Comparison of ENCODE assay signal across 9 mouse cellular contexts in genomic region chr2:181363946-181364345, GRCm38 (mm10). TPM values are rescaled to one million over a fixed set of nuclear protein-coding genes. Genes with fewer than 3 reads are reported as not detected.
DNase-seq lines count a peak whose midpoint lies in the region; ATAC-seq lines count a peak whose summit lies in the region.
"Had no signal": no experiment of that assay in that cellular context is flagged by ENCODE, and none has a peak within 500 bp of the region (broad histone marks: within the 10 kb centered on the region; RNA-seq: fewer than 3 reads in every experiment).

No protein-coding gene starts in this region.

- H3K4me2 ChIP-seq in neural tube, embryonic 11.5 days (ENCODE audit: low read depth), result peak overlapping the region; percentile 96
- H3K4me2 ChIP-seq in forebrain, embryonic 13.5 days, result peak overlapping the region; percentile 98
- peak overlapping the region; percentile 90 for H3K4me2 ChIP-seq in limb, embryonic 15.5 days
- H3K4me2 ChIP-seq in stomach, embryonic 16.5 days (ENCODE audit: low read depth, low read length), result peak overlapping the region; percentile 96

- no peak for ATAC-seq in neural tube, embryonic 11.5 days (ENCODE audit: insufficient read depth, low FRiP score, low TSS enrichment)
- no peak for ATAC-seq in forebrain, embryonic 13.5 days
- ATAC-seq in limb, embryonic 15.5 days (ENCODE audit: insufficient number of reproducible peaks, low FRiP score, low TSS enrichment, low read depth), result no peak
- no peak for ATAC-seq in stomach, embryonic 16.5 days (ENCODE audit: insufficient read depth, low FRiP score)
- ATAC-seq in activated CD4-positive, CD25-positive, alpha-beta regulatory T cell, adult 4 months, result no peak

- no peak overlapping the region for H3K27ac ChIP-seq in neural tube, embryonic 11.5 days (ENCODE audit: low read depth, low read length)
- no peak overlapping the region for H3K27ac ChIP-seq in forebrain, embryonic 13.5 days
- no peak overlapping the region for H3K27ac ChIP-seq in limb, embryonic 15.5 days
- H3K27ac ChIP-seq in stomach, embryonic 16.5 days (ENCODE audit: low read length), result no peak overlapping the region

- 83% methylated on average over 3 of the region's 3 CpGs for WGBS in neural tube, embryonic 11.5 days
- 75% methylated on average over 3 of the region's 3 CpGs for WGBS in forebrain, embryonic 13.5 days
- 78% methylated on average over 3 of the region's 3 CpGs for WGBS in limb, embryonic 15.5 days
- WGBS in stomach, embryonic 16.5 days, result 82% methylated on average over 3 of the region's 3 CpGs

- H3K4me1 ChIP-seq in neural tube, embryonic 11.5 days (ENCODE audit: control insufficient read depth, insufficient read depth, low read length), result peaks cover 20% of the 10 kb centered on the region
- peaks cover 38% of the 10 kb centered on the region for H3K4me1 ChIP-seq in forebrain, embryonic 13.5 days
- H3K4me1 ChIP-seq in limb, embryonic 15.5 days, result peaks cover 28% of the 10 kb centered on the region
- peaks cover 23% of the 10 kb centered on the region for H3K4me1 ChIP-seq in stomach, embryonic 16.5 days (ENCODE audit: control insufficient read depth, insufficient read depth, low read length)

- no peak for DNase-seq in neural tube, embryonic 11.5 days (ENCODE audit: low spot score)
- no peak for DNase-seq in neural tube, embryonic 10.5 days (ENCODE audit: extremely low spot score, low spot score)
- no peak for DNase-seq in embryo, embryonic 10.5 days (ENCODE audit: low spot score)
- DNase-seq in spleen, postnatal 10 days (ENCODE audit: low spot score in 2 of 2), result no peak
- DNase-seq: gastrocnemius, postnatal 10 days had no signal

- peak overlapping the region; percentile 87; the same call in 1 of the 2 replicates for H3K4me3 ChIP-seq in neural tube, embryonic 11.5 days (ENCODE audit: low read depth, low read length)
- H3K4me3 ChIP-seq in forebrain, embryonic 13.5 days, result peak overlapping the region; percentile 81
- H3K4me3 ChIP-seq in limb, embryonic 15.5 days, result peak overlapping the region; percentile 91
- H3K4me3 ChIP-seq in stomach, embryonic 16.5 days (replicated peaks; ENCODE audit: low read length), result peak overlapping the region; percentile 81

- H3K27me3 ChIP-seq in neural tube, embryonic 11.5 days (ENCODE audit: control insufficient read depth, insufficient read depth, low read length), result no peaks in the 10 kb centered on the region
- no peaks in the 10 kb centered on the region for H3K27me3 ChIP-seq in forebrain, embryonic 13.5 days
- H3K27me3 ChIP-seq in limb, embryonic 15.5 days, result no peaks in the 10 kb centered on the region
- no peaks in the 10 kb centered on the region for H3K27me3 ChIP-seq in stomach, embryonic 16.5 days (ENCODE audit: control insufficient read depth, insufficient read depth, low read length)

- no peak overlapping the region; the same call in 1 of the 2 replicates for H3K9ac ChIP-seq in neural tube, embryonic 11.5 days (ENCODE audit: low read length)
- peak overlapping the region; percentile 92 for H3K9ac ChIP-seq in forebrain, embryonic 13.5 days
- H3K9ac ChIP-seq in limb, embryonic 15.5 days, result peak overlapping the region; percentile 94
- H3K9ac ChIP-seq in stomach, embryonic 16.5 days (ENCODE audit: low read length), result peak overlapping the region; percentile 91

- peaks cover 14% of the 10 kb centered on the region for H3K36me3 ChIP-seq in neural tube, embryonic 11.5 days (ENCODE audit: control insufficient read depth, insufficient read depth, low read length)
- peaks cover 49% of the 10 kb centered on the region for H3K36me3 ChIP-seq in forebrain, embryonic 13.5 days (ENCODE audit: poor library complexity, severe bottlenecking)
- H3K36me3 ChIP-seq in limb, embryonic 15.5 days, result peaks cover 42% of the 10 kb centered on the region
- H3K36me3 ChIP-seq in stomach, embryonic 16.5 days (ENCODE audit: control insufficient read depth, insufficient read depth, low read length), result peaks cover 3% of the 10 kb centered on the region

- no peaks in the 10 kb centered on the region for H3K9me3 ChIP-seq in neural tube, embryonic 11.5 days (ENCODE audit: control insufficient read depth, low read length)
- no peaks in the 10 kb centered on the region for H3K9me3 ChIP-seq in forebrain, embryonic 13.5 days (replicated peaks)
- H3K9me3 ChIP-seq in limb, embryonic 15.5 days, result no peaks in the 10 kb centered on the region
- no peaks in the 10 kb centered on the region for H3K9me3 ChIP-seq in stomach, embryonic 16.5 days (replicated peaks; ENCODE audit: control insufficient read depth, low read length)

RNA-seq across cellular contexts. Expression of gene Zgpat, which starts 0.8 kb away (rescaled TPM):
- polyA plus RNA-seq in neural tube, embryonic 11.5 days (2014; fragmentation: Nextera tagmentation; extraction: Ambion mirVana), result 44.5 and 46.4 TPM in 2 replicates
- polyA plus RNA-seq in forebrain, embryonic 13.5 days (2015; fragmentation: Nextera tagmentation; extraction: Ambion mirVana), result 54.6 and 58.5 TPM in 2 replicates
- polyA plus RNA-seq in limb, embryonic 15.5 days (2015; fragmentation: Nextera tagmentation; extraction: Ambion mirVana), result 40.4 and 42.1 TPM in 2 replicates
- polyA plus RNA-seq in stomach, embryonic 16.5 days (2015; fragmentation: Nextera tagmentation; extraction: Ambion mirVana), result 34.5 and 35.6 TPM in 2 replicates
- polyA plus RNA-seq in activated CD4-positive, CD25-positive, alpha-beta regulatory T cell, adult 4 months (2017; shearing (Covaris generic)), result 10 to 100 TPM; 22.2 to 22.8 TPM

RNA-seq across cellular contexts. Expression of gene Arfrp1, which starts 1.3 kb away (rescaled TPM):
- polyA plus RNA-seq in neural tube, embryonic 11.5 days (2014; fragmentation: Nextera tagmentation; extraction: Ambion mirVana), result 63.3 and 69.8 TPM in 2 replicates
- 90.5 and 98.2 TPM in 2 replicates for polyA plus RNA-seq in forebrain, embryonic 13.5 days (2015; fragmentation: Nextera tagmentation; extraction: Ambion mirVana)
- 59.0 and 64.8 TPM in 2 replicates for polyA plus RNA-seq in limb, embryonic 15.5 days (2015; fragmentation: Nextera tagmentation; extraction: Ambion mirVana)
- 53.7 and 59.5 TPM in 2 replicates for polyA plus RNA-seq in stomach, embryonic 16.5 days (2015; fragmentation: Nextera tagmentation; extraction: Ambion mirVana)
- 10 to 100 TPM; 52.2 to 60.8 TPM for polyA plus RNA-seq in activated CD4-positive, CD25-positive, alpha-beta regulatory T cell, adult 4 months (2017; shearing (Covaris generic))

RNA-seq across cellular contexts. Expression of gene Lime1, which starts 15.9 kb away (rescaled TPM):
- polyA plus RNA-seq in neural tube, embryonic 11.5 days (2014; fragmentation: Nextera tagmentation; extraction: Ambion mirVana), result 23.9 and 24.2 TPM in 2 replicates
- polyA plus RNA-seq in forebrain, embryonic 13.5 days (2015; fragmentation: Nextera tagmentation; extraction: Ambion mirVana), result 33.1 and 37.1 TPM in 2 replicates
- polyA plus RNA-seq in limb, embryonic 15.5 days (2015; fragmentation: Nextera tagmentation; extraction: Ambion mirVana), result 22.7 and 23.7 TPM in 2 replicates
- 17.8 and 19.9 TPM in 2 replicates for polyA plus RNA-seq in stomach, embryonic 16.5 days (2015; fragmentation: Nextera tagmentation; extraction: Ambion mirVana)
- polyA plus RNA-seq in activated CD4-positive, CD25-positive, alpha-beta regulatory T cell, adult 4 months (2017; shearing (Covaris generic)), result 100 to 1,000 TPM; 369 to 440 TPM

RNA-seq across cellular contexts. Expression of gene Rtel1, which starts 44.4 kb away (rescaled TPM):
- polyA plus RNA-seq in neural tube, embryonic 11.5 days (2014; fragmentation: Nextera tagmentation; extraction: Ambion mirVana), result 53.7 and 61.8 TPM in 2 replicates
- 35.9 and 49.3 TPM in 2 replicates for polyA plus RNA-seq in forebrain, embryonic 13.5 days (2015; fragmentation: Nextera tagmentation; extraction: Ambion mirVana)
- 35.8 and 36.3 TPM in 2 replicates for polyA plus RNA-seq in limb, embryonic 15.5 days (2015; fragmentation: Nextera tagmentation; extraction: Ambion mirVana)
- polyA plus RNA-seq in stomach, embryonic 16.5 days (2015; fragmentation: Nextera tagmentation; extraction: Ambion mirVana), result 33.8 and 39.0 TPM in 2 replicates
- 10 to 100 TPM; 22.9 to 25.4 TPM for polyA plus RNA-seq in activated CD4-positive, CD25-positive, alpha-beta regulatory T cell, adult 4 months (2017; shearing (Covaris generic))

RNA-seq across cellular contexts. Expression of gene Stmn3, which starts 49.6 kb away (rescaled TPM):
- polyA plus RNA-seq in neural tube, embryonic 11.5 days (2014; fragmentation: Nextera tagmentation; extraction: Ambion mirVana), result 391 and 430 TPM in 2 replicates
- 651 and 655 TPM in 2 replicates for polyA plus RNA-seq in forebrain, embryonic 13.5 days (2015; fragmentation: Nextera tagmentation; extraction: Ambion mirVana)
- polyA plus RNA-seq in limb, embryonic 15.5 days (2015; fragmentation: Nextera tagmentation; extraction: Ambion mirVana), result 0.77 and 2.5 TPM in 2 replicates
- polyA plus RNA-seq in stomach, embryonic 16.5 days (2015; fragmentation: Nextera tagmentation; extraction: Ambion mirVana), result 34.0 and 37.1 TPM in 2 replicates
- under 1 TPM in 1 of 2 experiments, not detected in 1; 0.40 TPM for polyA plus RNA-seq in activated CD4-positive, CD25-positive, alpha-beta regulatory T cell, adult 4 months (2017; shearing (Covaris generic))
